Mouse (Mus musculus) colon, adult 2 months (tissue): ENCODE results near the gene Mrgprf. TPM values are rescaled to one million over a fixed set of nuclear protein-coding genes. Genes with fewer than 3 reads are reported as not detected.

Experiments used
- polyA plus RNA-seq: library from polyadenylated mRNA; depleted of rRNA; stranded (reverse); fragments of >200 nt; gene quantifications from 2 replicates; pipeline ENCODE4 v1.2.3, GENCODE M21; 2012; rRNA removed

Mrgprf gene
- polyA plus RNA-seq: 36.3 and 85.7 TPM in 2 replicates

GRCm38 (mm10) chr7:145300321-145301007 is at the start of gene Mrgprf:
Gene Mrgprf (plus strand): TSS chr7:145300828.

GRCm38 (mm10) chr7:145283487-145284187 is 17.0 kb upstream of the Mrgprf start, which contains the start of gene Tpcn2:
Gene Tpcn2 (minus strand): TSS chr7:145284011.

GRCm38 (mm10) chr7:145314785-145315411 is 14.3 kb downstream of the Mrgprf start, which contains the start of gene Mrgprd:
Gene Mrgprd (plus strand): TSS chr7:145314835.

Other genes starting within 250 kb of the Mrgprf start
- 31.3 and 32.0 TPM in 2 replicates for gene 1810010D01Rik, start 92.7 kb upstream of the Mrgprf start, polyA plus RNA-seq
- gene Tpcn2, start 16.8 kb upstream of the Mrgprf start, polyA plus RNA-seq: 22.2 and 26.0 TPM in 2 replicates
- not detected in 2 replicates for gene Mrgprd, start 14.0 kb downstream of the Mrgprf start, polyA plus RNA-seq